Mouse (Mus musculus): ENCODE data around the gene Hmg20a.

Gene Hmg20a

DNA sequence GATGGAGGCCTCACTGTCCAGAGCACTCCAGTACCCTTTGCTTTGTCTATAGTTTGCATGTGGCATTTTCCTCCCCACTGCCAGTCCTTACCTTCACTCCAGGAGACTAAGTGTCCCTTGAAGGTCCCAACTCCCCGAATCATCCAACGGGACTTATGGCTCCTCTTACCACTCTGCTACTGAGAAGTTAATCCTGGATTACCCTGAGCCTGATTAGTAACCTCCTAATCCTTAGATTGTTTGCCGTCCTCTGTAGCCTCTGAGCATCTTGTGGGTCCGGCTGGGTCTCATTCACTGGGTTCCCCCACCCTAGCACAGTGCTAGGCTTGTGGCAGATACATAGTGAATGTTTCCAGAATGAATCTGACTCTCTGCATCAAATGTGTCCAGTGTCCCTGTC lies 109.5 kb downstream of the Hmg20a start:
- no peak for DNase-seq (ENCODE audit: low read depth, low spot score)

DNA sequence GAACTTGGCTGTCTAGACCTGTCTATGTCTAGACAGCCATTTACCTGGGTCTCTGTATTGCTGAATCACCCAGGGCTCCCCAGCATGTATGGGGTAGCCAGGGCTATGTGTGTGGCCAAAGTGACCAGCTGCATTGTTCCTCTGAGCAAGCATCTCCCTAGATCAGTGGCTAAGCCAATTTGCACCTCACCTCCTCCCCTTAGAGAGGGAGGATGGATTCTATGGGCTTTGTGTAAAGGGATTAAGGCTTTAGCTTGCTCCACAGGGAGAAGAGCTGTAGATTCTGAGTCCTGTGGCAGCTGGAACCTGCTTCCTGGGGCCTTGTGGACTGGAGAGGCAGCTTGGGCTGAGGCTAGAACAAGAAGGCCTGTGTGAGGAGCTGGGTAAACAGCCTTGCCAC lies 113.6 kb downstream of the Hmg20a start:
- DNase-seq (ENCODE audit: low read depth, low spot score) = no peak

DNA sequence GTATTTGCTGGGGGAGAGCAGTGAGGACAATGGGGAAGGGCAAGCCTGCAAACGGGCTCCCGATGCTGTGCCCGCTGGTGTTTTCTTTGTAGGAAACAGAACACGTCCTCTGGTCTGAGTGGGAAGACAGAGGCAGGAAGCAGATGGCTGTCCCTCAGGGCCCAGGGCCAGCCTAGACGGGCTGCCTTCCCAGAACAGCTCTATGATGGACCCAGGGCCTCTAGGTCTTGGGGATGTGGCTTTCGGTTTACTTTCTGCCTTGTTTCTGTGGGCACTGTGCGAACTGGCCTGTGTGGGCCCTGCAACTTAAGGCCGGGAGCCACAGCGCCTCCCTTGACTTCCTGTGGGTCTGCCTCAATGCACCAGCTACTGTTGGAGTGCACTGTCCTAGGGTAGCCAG lies 115.5 kb downstream of the Hmg20a start:
- DNase-seq (ENCODE audit: low read depth, low spot score) = no peak

DNA sequence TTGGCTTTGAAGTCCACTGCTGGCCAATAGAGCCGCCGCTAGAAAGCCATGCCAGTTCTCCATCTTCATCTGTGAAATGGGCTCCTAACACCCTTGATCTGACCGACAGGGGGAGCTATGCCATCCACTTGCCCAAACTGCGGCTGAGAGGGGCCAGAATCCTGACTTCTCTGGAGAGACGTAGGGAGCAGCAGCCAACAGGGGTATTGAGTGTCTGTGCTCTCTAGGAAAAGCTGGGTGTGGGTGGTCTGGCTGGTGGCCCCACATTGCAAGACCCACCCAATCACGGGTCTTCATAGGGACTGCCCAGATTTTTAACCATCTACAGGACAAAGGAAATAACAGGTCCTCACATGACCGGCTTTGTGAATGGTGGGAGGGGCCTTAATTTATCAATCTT lies 116.3 kb downstream of the Hmg20a start:
- DNase-seq (ENCODE audit: low read depth, low spot score) = no peak

DNA sequence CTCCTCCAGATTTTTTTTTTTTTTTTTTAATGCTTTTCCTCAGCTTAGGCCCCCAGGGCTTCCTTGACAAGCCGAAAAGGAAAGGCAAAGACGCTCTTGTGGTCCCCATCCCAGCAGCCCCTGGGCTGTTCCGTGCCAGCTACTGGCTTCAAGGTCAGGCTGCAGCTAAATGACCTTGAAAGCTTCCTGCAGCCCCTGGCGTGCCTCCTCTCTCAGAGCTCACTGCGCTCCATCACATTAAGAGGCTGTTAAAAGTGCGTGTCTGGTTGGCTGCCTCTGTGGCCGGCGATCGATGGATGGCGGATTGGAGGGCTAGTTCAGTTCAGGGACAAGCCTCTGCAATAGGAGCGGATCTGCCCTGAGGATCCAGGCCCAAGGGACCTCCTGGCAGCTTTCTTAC lies 117.0 kb downstream of the Hmg20a start:
- no peak for DNase-seq (ENCODE audit: low read depth, low spot score)

DNA sequence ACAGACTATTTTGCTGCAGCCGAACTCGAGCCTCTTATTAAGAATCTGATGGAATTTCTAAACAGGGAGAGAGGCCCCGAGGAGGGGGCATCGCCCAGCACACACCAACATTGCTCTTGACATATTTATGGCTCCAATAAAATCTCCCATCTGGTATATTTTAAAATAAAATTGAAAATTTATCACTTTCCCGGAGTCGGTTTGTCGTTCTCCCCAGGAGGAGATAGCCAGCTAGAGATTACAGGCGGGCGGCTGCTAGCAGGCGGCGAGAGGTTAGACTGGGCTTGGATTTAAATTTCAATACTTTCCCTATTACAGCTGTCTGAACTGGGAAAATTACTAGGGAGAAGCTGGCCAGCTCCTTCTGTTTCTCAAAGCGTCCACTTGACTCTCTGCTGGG lies 121.6 kb downstream of the Hmg20a start:
- DNase-seq (ENCODE audit: low read depth, low spot score) = no peak

DNA sequence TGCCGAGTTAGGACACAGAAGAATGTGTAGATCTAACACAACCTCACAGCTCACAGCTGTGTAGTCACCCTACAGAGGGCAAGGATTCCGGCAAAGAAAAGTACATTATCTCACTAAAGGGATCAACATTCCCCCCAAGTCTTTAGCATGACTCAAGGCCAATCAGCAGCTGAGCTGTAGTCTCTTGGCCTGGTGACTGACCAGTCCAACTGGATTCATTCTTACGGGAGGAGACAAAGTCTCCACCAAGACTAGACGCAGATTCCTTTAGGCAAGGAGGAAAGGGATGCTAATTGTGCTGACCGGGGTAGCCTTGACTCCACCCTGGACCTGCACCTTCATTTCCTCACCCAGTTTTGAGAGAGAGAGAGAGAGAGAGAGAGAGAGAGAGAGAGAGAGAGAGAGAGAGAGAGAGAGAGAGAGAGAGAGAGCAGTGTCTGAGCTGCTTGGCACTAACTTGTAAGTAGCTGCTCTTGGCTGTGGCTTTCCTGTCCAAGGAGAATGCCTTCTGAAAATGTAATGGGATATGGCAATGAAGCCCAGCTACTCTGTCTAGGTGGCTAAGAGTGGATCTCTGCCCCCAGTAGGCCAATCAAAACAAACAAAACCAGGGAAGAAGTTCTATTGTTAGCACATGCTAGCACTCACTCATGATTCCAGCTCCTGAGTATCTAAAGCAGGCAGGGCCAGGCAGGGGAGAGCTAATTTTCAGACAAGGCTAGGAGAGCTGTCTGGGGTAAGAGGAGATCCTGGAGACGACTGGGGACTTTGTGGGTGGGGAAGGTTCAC lies 126.5 kb downstream of the Hmg20a start:
- DNase-seq (ENCODE audit: low read depth, low spot score) = no peak

Data from brain, adult 2 months (tissue).